Mouse (Mus musculus) telencephalon, adult 2 months (tissue): ENCODE measurements at regions not wholly inside any gene's neighbourhood (a gene's known extent, or its start where the extent isn't known, plus 50 kb on each side); places are given as distances from the start of the nearest gene placed in this dataset.

Experiments
- DNase-seq: peaks from one replicate; pipeline ENCODE4 v3.0.0-alpha.2; 2011; ENCODE audit warnings: low read depth, low spot score

DNA sequence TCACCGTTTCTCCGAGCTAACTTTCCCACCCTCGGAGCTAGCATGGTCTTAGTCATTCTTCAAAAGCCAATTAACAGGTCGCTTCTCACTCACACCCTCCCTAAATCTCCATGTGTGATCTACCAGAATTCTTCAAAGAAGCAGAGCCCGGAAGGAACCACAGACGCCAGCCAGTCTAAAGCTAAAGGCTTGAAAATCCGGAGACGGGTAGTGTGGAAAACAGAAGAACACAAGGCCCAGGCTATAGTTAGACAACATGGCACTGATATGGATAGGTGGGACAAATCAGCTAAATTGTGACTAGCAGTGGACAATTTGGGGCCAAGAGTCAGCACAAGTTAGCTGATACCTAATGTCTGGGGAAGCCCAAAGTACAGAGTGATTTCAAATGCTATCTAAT, 387.0 kb upstream of the Trpc7 start:
- DNase-seq = no peak

DNA sequence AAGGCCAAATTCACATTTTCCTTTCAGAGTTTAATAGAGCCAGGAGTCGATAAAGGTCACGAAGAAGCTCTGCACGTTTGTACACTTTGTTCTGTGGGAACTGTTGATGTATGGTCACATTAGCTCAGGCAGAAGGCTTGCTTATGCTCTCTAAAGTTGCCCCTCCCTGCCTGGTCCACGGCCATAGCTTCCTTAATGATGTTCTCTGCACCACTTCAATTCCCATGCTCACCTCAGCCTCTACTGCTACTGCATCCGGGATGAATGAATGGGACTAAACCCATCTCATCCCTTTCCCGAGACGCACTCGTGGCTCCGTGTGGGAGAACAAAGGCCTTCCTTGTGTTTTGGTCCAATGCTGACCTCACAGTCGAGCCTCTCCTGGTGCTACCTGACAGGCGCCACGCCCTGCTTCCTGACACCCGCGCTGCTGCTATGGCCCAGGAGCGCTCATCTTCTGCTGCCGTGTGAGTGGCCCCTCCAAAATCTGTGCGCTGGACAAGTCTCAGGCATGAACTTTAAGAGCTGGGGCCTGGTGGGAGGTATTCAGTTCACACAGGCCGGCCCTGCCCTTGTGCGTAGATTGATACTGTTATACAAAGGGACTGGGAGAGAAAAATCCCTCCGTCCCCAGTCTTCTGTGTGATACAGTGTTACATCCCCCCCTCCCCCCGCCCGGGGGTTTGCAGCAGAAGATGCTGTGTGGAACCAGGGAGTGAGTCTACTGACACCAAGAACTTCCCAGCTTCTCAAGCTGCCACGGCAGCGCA, 386.3 kb upstream of the Trpc7 start:
- DNase-seq = no peak

DNA sequence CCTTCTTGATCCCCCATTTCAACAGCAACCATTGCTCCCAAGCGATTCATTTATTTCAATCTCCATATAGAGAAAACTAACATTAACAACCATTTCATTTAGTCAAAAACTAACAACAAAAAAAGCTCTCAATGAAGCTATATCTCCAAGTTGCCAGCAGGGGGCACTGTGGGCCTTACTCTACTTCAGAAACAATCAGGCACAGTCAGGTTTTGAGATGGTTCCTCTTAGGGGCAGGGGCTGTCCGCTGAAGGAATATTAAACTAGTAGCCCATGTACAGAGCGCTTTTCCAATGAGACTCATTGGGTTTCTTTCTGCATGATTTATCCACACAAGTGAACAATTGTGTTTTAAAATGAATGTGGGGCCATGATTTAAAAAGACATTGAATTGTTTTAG, 385.7 kb upstream of the Trpc7 start:
- peak; percentile 29 for DNase-seq

- DNase-seq = no peak
Observed at GRCm38 (mm10) chr13:57278580-57278979, 382.8 kb upstream of the Trpc7 start.

DNA sequence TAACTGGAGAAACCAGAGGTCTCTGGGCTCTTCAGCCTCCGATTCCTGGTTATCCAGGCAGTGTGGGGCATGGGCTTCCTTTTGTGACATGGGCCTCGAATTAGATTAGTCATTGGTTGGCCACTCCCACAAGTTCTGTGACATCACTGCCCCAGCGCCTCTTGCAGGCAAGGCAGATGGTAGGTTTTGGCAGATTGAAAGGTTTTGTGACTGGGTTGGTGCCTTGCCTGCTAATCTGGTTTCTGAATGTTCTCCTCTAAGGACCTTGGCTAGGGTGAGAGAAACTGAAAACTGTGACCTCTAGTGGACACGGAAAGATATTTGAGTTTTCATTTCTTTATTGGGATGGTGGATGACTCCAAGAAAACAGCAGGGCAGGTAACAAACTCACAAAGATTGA, 381.3 kb upstream of the Trpc7 start:
- DNase-seq = no peak

DNA sequence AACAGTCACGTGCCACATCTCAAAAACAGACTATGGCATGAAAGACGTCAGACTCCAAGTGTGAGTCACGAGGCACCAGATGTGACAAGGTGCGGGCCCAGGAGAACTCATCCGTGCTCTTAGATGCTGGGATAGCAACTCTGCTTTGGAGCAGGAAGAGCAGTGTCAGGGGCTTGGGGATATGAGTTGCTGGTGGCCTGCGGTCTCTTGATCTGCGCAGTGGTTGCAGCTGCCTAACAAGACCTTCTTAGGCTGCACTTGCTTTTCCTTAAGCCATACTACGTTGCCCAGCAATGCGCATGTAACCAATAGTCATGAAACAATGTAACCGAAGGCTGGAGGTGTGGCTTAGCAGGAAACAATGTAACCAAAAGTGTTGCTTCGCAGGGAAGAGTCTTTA, 380.1 kb upstream of the Trpc7 start:
- DNase-seq = no peak

DNA sequence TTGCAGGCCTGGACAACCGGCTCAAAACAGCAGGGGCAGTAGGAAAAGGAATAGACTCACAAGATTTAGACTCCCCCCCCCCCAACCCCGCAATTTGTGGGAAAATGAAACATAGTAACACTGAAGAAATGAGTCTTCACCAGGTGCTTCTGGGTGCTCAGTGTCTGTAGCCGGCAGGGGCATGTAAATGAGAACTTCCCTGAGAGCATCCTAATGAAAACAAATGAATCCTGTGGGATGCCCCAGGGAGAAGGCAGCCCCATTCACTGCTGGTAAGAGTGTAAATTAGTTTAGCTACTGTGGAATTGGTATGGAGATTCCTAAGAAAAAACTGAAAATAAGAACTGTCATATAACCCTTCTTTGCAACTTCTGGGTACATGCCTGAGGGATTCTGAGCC, 377.8 kb upstream of the Trpc7 start:
- DNase-seq = no peak

DNA sequence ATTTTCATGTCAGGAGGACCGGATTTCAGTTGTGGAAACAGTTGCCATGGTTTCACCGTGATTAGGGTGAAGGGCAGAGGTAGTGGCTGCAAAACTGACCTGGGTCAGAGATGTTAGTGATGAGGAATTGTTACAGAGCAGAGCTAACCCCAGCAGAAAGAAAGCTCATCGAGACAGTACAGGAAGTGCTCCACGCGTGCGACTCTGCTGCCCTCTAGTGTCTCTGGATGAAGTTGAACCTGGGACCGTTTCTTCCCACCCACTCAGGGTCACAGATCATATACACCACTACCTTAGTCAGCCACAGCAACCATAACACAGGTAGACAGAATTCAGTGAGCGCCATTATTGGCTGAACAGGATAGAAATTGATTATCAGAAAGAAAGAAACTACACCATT, 373.8 kb upstream of the Trpc7 start:
- DNase-seq = no peak

GRCm38 (mm10) chr13:57259920-57260319, 364.1 kb upstream of the Trpc7 start:
- DNase-seq = peak; percentile 39

DNA sequence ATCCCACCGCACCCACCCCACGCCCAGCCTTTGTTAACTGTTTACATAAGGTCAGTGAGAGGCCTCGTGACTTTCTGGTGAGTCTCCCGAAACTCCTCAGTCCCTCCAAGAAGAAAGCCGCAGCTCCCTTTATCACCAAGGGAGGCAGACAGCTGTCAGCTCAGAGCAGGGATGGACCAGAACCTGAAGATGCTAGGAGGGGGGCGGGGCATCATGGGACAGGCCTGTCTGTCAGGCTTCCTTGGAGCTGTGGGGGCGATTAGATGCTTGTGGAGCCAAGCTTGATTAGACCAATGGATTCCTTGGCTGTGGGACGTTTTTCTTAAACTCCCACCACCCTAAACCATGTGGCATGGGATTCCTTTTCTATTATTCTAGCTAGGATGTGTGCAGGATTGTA, 363.7 kb upstream of the Trpc7 start:
- DNase-seq = no peak

DNA sequence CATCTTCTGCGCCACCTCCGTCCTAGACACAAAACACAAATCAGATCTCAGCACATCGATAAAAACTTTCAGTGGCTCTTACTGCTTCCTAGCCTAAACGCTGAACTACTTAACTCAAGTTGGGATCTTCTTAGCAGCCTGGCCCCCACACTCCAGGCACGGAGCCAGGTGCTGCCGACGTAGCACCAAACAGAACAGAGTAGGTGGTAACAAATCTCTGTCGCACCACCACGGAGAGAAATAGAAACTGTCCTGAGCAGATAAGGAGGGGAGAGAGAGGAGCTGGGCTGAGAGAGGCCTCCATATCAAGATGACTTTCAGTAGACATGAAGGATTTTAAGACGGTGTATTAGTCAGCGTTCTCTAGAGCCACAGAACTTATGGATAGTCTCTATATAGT, 360.1 kb upstream of the Trpc7 start:
- peak; percentile 79 for DNase-seq

DNA sequence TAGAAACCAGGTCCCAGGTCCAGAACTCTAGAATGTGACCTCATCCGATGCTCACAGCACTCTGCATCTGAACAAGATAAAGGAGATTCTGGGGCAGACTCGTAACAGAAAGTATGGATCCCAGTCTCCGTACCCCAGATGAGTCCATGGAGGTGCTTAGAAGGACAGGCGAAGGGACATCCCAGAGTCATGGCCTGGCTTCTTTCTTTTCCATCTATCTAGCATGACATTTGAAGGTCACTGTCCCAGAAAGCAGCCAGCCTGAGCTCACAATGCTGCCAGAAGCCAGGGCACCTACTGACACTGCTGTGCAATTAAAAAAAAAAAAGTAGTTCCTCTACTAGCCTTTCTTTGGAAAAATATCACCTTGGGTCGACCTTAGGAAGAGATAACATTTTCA, 354.1 kb upstream of the Trpc7 start:
- DNase-seq = no peak

GRCm38 (mm10) chr13:57249401-57249800, 353.6 kb upstream of the Trpc7 start:
- DNase-seq = peak; percentile 12

DNA sequence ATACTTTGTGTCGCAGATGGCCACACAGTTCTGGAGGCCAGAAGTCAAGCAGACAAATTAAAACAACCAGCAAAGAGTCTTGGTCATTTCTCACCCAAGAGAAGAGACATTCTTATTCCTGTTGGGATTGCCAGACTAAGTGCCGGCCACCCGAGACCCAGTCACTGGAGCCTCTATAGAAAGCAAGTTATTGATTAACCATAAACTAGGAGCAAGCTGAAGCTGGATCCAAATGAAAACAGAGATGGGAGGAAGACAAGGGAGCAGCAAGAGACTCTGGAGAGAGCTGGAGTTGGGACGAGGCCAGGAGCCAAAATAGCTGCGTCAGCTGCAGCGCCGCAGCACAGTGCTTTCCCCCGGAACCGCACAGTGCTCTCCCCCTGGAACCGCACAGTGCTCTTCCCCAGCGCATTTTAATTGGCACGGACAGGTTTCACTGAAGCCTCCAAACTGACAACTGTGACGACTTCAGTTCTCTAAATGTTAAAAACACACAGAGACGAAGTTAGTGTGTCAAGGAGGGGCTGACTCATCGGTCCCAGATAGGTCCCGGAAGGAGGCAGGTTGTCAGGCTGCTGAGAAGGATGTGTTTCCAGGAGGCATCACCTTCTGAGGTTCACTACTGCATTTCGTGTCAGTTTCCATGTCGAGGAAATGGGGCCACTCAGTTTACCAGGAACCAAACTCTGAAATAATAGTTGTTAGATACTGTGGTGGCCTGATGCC, 350.6 kb upstream of the Trpc7 start:
- peak; percentile 11 for DNase-seq

DNA sequence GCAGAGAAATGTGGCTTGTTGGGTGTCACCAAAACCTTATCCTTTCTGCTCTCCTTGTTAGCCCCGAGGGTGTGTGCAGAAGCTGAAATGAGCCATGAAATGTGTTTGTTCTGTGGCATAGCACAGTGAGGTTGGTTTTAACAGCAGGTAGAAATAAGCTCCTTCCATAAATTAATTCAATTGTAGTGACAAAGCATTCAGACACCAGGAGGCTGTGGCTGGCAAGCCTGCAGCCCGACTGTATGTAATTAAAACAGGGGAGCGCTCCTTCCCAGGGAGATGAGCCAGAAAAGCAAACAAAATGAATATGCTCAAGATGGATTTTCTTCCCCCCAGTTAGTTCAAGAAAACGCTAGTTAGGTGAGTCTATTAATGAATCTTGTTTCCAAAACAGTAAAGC, 341.1 kb upstream of the Trpc7 start:
- DNase-seq = no peak

DNA sequence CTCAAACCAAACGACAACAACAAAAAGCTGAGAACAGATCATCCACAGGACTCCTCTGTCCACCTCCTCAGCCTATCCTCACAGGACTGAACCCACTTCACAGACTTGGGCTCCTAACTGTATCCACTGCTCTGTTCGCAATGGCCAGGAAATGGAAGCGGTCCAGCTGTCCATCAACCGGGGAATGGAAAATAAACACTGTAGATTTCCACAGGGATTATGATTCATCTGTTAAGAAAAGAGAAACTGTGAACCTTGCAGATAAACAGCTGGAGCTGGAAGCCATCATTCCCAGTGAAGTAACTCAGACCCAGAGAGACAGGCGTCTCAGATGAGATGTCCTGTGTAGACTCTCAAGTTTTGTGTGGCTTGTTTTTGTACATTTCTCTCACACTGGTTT, 340.4 kb upstream of the Trpc7 start:
- no peak for DNase-seq

- DNase-seq = no peak
Observed at GRCm38 (mm10) chr13:57232906-57233305, 337.1 kb upstream of the Trpc7 start.

GRCm38 (mm10) chr13:57231666-57232065, 335.9 kb upstream of the Trpc7 start:
- DNase-seq = no peak

DNA sequence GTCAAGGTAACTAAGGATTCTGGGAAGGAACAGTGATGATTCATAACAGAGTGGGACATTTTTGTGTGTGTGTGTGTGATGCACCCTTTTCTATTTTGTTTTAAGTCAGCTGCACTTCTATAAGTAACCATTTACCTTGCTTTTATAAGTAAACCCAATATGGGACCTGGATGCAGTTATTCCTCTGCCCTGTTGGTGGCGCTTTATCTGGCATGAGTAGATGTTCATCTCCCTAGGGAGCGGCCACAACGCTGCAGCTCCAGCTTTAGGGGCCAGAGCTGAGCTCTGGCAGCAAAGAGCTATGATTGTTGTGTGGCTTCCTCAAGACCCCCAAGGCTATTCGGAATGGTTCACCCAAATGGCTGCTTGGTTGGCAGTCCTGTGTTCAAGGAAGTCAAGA, 334.5 kb upstream of the Trpc7 start:
- DNase-seq = no peak

DNA sequence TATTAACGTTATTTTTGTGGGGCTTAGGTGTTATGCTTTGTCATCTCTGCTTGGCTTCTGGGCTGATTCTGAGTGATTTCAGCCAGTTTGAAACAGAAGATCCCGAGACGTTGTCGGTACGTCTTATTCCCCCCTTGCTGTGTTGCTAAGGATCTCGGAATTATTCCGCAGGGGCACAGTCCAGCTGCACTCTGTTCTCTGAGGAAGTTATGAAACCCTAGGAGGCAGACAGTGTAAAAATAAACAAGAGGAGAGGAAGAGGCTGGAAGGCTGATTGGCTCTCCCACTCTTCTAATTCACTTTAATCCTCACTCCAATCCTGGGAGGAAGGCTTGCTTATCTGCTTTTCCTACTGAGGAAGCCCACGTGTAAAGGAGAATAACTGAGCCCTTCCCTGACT, 325.3 kb upstream of the Trpc7 start:
- DNase-seq = no peak

GRCm38 (mm10) chr13:57216161-57216560, 320.4 kb upstream of the Trpc7 start:
- DNase-seq = no peak

DNA sequence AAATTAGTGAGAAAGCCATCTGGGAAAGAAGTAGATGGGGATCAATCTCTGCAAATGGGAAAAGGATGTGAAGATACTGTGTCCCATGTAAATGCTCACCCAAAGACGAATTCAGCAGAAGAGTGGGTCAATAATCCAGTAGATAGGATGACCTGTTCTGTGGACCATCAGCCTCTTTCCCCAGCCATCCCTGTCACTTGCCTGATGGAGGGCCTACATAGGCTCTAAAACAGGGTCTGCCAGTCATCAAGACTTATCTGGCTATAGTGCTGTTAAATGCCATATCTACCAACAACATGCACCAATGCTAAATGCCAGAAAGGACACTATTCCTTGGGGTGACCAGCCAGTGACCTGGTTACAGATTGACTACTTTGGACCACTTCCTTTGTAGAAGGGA, 316.5 kb upstream of the Trpc7 start:
- DNase-seq = no peak

DNA sequence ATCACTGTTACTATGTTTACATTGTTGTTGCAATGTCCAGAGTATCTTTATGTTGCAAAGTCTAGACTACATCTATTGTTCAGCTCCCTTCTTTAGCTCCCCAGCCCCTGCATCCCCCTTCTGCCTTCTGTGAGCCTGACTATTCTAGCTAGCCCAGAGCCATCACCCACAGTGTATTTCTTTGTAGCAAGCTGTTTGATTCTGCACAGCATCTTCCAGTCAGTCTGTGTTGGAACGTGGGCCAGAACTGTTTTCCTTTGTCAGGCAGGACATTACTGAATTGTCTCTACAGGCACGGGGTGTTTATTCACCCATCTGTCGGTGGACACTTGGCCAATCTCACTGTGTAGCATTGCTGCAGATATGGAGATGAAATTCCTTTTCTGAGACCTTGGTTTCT, 295.4 kb upstream of the Trpc7 start:
- no peak for DNase-seq
